Mouse (Mus musculus) MEL (cell line): ENCODE measurements around the gene Zfp113. TPM values are rescaled to one million over a fixed set of nuclear protein-coding genes. Genes with fewer than 3 reads are reported as not detected.

Experiments
- DNase-seq: peaks from one replicate; pipeline ENCODE4 v3.0.0; 2011; ENCODE audit warnings: low read depth, low spot score
- H3K27ac ChIP-seq: 2 replicates; pipeline ENCODE4 v1.5.1; 2012; ENCODE audit warnings: low read depth, mild to moderate bottlenecking, control low read depth, low read length, moderate library complexity; ENCODE audit not compliant: control insufficient read depth
- H3K27me3 ChIP-seq, 2 experiments: fragments of 150-350 bp in 1 of 2; sonication (generic) in 1 of 2; 2 replicates each; pipeline ENCODE4 v1.6.1; 2012; ENCODE audit warnings: low read length in 2 of 2, mild to moderate bottlenecking in 2 of 2, improper control_type of control experiment in 1 of 2, moderate library complexity in 1 of 2; ENCODE audit not compliant: insufficient read depth in 2 of 2, control insufficient read depth in 1 of 2
- H3K36me3 ChIP-seq, 2 experiments: 2 replicates each; pipeline ENCODE4 v1.6.1; 2012 to 2014; ENCODE audit warnings: low read length in 2 of 2, improper control_type of control experiment in 1 of 2, inconsistent platforms in 1 of 2, mild to moderate bottlenecking in 1 of 2; ENCODE audit not compliant: insufficient read depth in 2 of 2, control insufficient read depth in 1 of 2
- H3K4me1 ChIP-seq, 2 experiments: fragments of 150-350 bp in 1 of 2; sonication (generic) in 1 of 2; 2 replicates each; pipeline ENCODE4 v1.6.1; 2012; ENCODE audit warnings: low read length in 2 of 2, improper control_type of control experiment in 1 of 2, mild to moderate bottlenecking in 1 of 2; ENCODE audit not compliant: insufficient read depth in 2 of 2, control insufficient read depth in 1 of 2
- H3K4me3 ChIP-seq, 2 experiments: fragments of 150-350 bp in 1 of 2; sonication (generic) in 1 of 2; 2 replicates each; pipeline ENCODE4 v1.5.1; 2012; ENCODE audit warnings: low read depth in 2 of 2, low read length in 2 of 2, mild to moderate bottlenecking in 2 of 2, moderate library complexity in 2 of 2, control low read depth in 1 of 2, improper control_type of control experiment in 1 of 2; ENCODE audit not compliant: control insufficient read depth in 1 of 2, insufficient read depth in 1 of 2
- H3K79me2 ChIP-seq: 2 replicates; pipeline ENCODE4 v1.6.1; 2012; ENCODE audit warnings: mild to moderate bottlenecking, low read length, moderate library complexity; ENCODE audit not compliant: control insufficient read depth, poor library complexity, insufficient read depth
- H3K9ac ChIP-seq: 2 replicates; pipeline ENCODE4 v1.6.1; 2012; ENCODE audit warnings: low read depth, mild to moderate bottlenecking, control low read depth, low read length, moderate library complexity; ENCODE audit not compliant: control insufficient read depth, poor library complexity, severe bottlenecking
- H3K9me3 ChIP-seq: fragments of 150-350 bp; sonication (generic); replicated peaks from 2 replicates; pipeline ENCODE4 v1.6.1; 2012; ENCODE audit warnings: mild to moderate bottlenecking, low read length, improper control_type of control experiment, moderate library complexity; ENCODE audit not compliant: insufficient read depth
- BHLHE40 ChIP-seq: IDR thresholded peaks from 2 replicates; pipeline ENCODE4 v1.6.1; 2012; ENCODE audit warnings: low read depth, mild to moderate bottlenecking, inconsistent platforms, low read length, improper control_type of control experiment, borderline replicate concordance
- CHD1 ChIP-seq: IDR thresholded peaks from 2 replicates; pipeline ENCODE4 v1.6.1; 2012; ENCODE audit warnings: low read depth, mild to moderate bottlenecking, inconsistent platforms, low read length, improper control_type of control experiment
- CHD2 ChIP-seq: IDR thresholded peaks from 2 replicates; pipeline ENCODE4 v1.6.1; 2011; ENCODE audit warnings: low read length, improper control_type of control experiment
- CTCF ChIP-seq, 3 experiments: IDR thresholded peaks in 2 of 3; conservative IDR thresholded peaks in 1 of 3; 2 replicates each; pipeline ENCODE4 v1.5.1; 2011 to 2012; ENCODE audit warnings: low read length in 3 of 3, low read depth in 2 of 3, mild to moderate bottlenecking in 2 of 3, improper control_type of control experiment in 1 of 3, inconsistent platforms in 1 of 3, mixed read lengths in 1 of 3, moderate library complexity in 1 of 3; ENCODE audit not compliant: control insufficient read depth in 1 of 3, insufficient read depth in 1 of 3, poor library complexity in 1 of 3, severe bottlenecking in 1 of 3
- ELF1 ChIP-seq: IDR thresholded peaks from 2 replicates; pipeline ENCODE4 v1.6.1; 2014; ENCODE audit warnings: low read depth, mild to moderate bottlenecking, inconsistent platforms, low read length, improper control_type of control experiment, moderate library complexity
- GABPA ChIP-seq: IDR thresholded peaks from 2 replicates; pipeline ENCODE4 v1.6.1; 2012; ENCODE audit warnings: low read depth, mild to moderate bottlenecking, inconsistent platforms, low read length, improper control_type of control experiment, moderate library complexity
- GATA1 ChIP-seq: IDR thresholded peaks from 2 replicates; pipeline ENCODE4 v1.6.1; 2011; ENCODE audit warnings: low read depth, low read length, improper control_type of control experiment
- JUND ChIP-seq: IDR thresholded peaks from 2 replicates; pipeline ENCODE4 v1.6.1; 2011; ENCODE audit warnings: low read depth, mild to moderate bottlenecking, improper control_type of control experiment, low read length
- MAFK ChIP-seq: IDR thresholded peaks from 2 replicates; pipeline ENCODE4 v1.6.1; 2011; ENCODE audit warnings: low read depth, mild to moderate bottlenecking, low read length, improper control_type of control experiment, borderline replicate concordance
- MAX ChIP-seq: IDR thresholded peaks from 2 replicates; pipeline ENCODE4 v1.6.1; 2011; ENCODE audit warnings: low read length, improper control_type of control experiment
- MAZ ChIP-seq: IDR thresholded peaks from 2 replicates; pipeline ENCODE4 v1.6.1; 2012; ENCODE audit warnings: low read depth, mild to moderate bottlenecking, inconsistent platforms, low read length, improper control_type of control experiment
- MXI1 ChIP-seq: IDR thresholded peaks from 2 replicates; pipeline ENCODE4 v1.6.1; 2011; ENCODE audit warnings: mild to moderate bottlenecking, low read depth, low read length, improper control_type of control experiment
- NELFE ChIP-seq: IDR thresholded peaks from 2 replicates; pipeline ENCODE4 v1.6.1; 2011; ENCODE audit warnings: low read depth, low read length, improper control_type of control experiment
- NRF1 ChIP-seq: IDR thresholded peaks from 2 replicates; pipeline ENCODE4 v1.6.1; 2014; ENCODE audit warnings: low read depth, mild to moderate bottlenecking, inconsistent platforms, low read length, improper control_type of control experiment, moderate library complexity; ENCODE audit not compliant: poor library complexity, insufficient read depth, severe bottlenecking
- POLR2A ChIP-seq, 2 experiments: IDR thresholded peaks; 2 replicates each; pipeline ENCODE4 v1.6.1; 2011 to 2012; ENCODE audit warnings: low read length in 2 of 2, mild to moderate bottlenecking in 2 of 2, control low read depth in 1 of 2, improper control_type of control experiment in 1 of 2, low read depth in 1 of 2, moderate library complexity in 1 of 2; ENCODE audit not compliant: control insufficient read depth in 1 of 2, insufficient read depth in 1 of 2, poor library complexity in 1 of 2
- POLR2AphosphoS5 ChIP-seq: IDR thresholded peaks from 2 replicates; pipeline ENCODE4 v1.6.1; 2012; ENCODE audit warnings: low read depth, borderline replicate concordance, mild to moderate bottlenecking, inconsistent platforms, low read length, moderate library complexity, mixed read lengths
- SIN3A ChIP-seq: IDR thresholded peaks from 2 replicates; pipeline ENCODE4 v1.6.1; 2012; ENCODE audit warnings: low read length, improper control_type of control experiment, inconsistent platforms
- TAL1 ChIP-seq: IDR thresholded peaks from 2 replicates; pipeline ENCODE4 v1.6.1; 2012; ENCODE audit warnings: mild to moderate bottlenecking, inconsistent platforms, low read length, moderate library complexity, mixed read lengths
- UBTF ChIP-seq: IDR thresholded peaks from 2 replicates; pipeline ENCODE4 v1.6.1; 2012; ENCODE audit warnings: low read depth, mild to moderate bottlenecking, inconsistent platforms, low read length, improper control_type of control experiment, moderate library complexity, borderline replicate concordance; ENCODE audit not compliant: insufficient read depth
- USF1 ChIP-seq: IDR thresholded peaks from 2 replicates; pipeline ENCODE4 v1.6.1; 2014; ENCODE audit warnings: low read depth, mild to moderate bottlenecking, inconsistent platforms, low read length, improper control_type of control experiment, moderate library complexity
- ZKSCAN1 ChIP-seq: IDR thresholded peaks from 2 replicates; pipeline ENCODE4 v1.6.1; 2012; ENCODE audit warnings: low read depth, mild to moderate bottlenecking, inconsistent platforms, low read length, improper control_type of control experiment, moderate library complexity
- ZMIZ1 ChIP-seq: IDR thresholded peaks from 2 replicates; pipeline ENCODE4 v1.6.1; 2012; ENCODE audit warnings: low read depth, mild to moderate bottlenecking, inconsistent platforms, low read length, improper control_type of control experiment, moderate library complexity
- ZNF384 ChIP-seq: IDR thresholded peaks from 2 replicates; pipeline ENCODE4 v1.6.1; 2012; ENCODE audit warnings: low read depth, mild to moderate bottlenecking, inconsistent platforms, low read length, improper control_type of control experiment
- polyA plus RNA-seq, 2 experiments: library from polyadenylated mRNA; stranded (reverse) in 1 of 2; unstranded in 1 of 2; fragments of >175 nt in 1 of 2; fragments of >200 nt in 1 of 2; gene quantifications; 2 replicates each; pipeline versions ENCODE4 v1.2.1 to v1.2.4; 2012; ENCODE audit warnings: low replicate concordance in 2 of 2, low read depth in 1 of 2; ENCODE audit not compliant: insufficient read length in 2 of 2, insufficient read depth in 1 of 2, missing spikeins in 1 of 2
- total RNA-seq: library from RNA; depleted of rRNA; stranded (reverse); fragments of 300-350 nt; gene quantifications from 2 replicates; pipeline ENCODE4 v1.2.3, GENCODE M21; 2012

The Zfp113 gene
- total and polyA plus RNA-seq, 3 experiments, result 6.8 to 6.9 TPM; not detected in 1

- no peak; a peak in 1 of 4 replicates for TF ChIP-seq POLR2A (IDR thresholded peaks at IDR 0.05; ENCODE audit: control insufficient read depth in 1 of 2, insufficient read depth in 1 of 2, low read depth in 1 of 2, low read length in 2 of 2, poor library complexity in 1 of 2)
- TF ChIP-seq JUND, result no peak
These were observed 39.9 kb upstream of the Zfp113 start (continued) for GRCm38 (mm10) chr5:138195463-138195862.

GRCm38 (mm10) chr5:138194755-138195345 lies 39.3 kb upstream of the Zfp113 start:
- H3K4me3 ChIP-seq, result peak overlapping the region; percentile 65
- H3K27me3 ChIP-seq, result no peaks in the 10 kb centered on the region
- H3K4me1 ChIP-seq, result no peaks in the 10 kb centered on the region; a peak in 1 of 4 replicates
- H3K9ac ChIP-seq, result peak overlapping the region; percentile 71
- peak; percentile 70 for DNase-seq
- peak overlapping the region; percentile 78 for H3K27ac ChIP-seq
- no peaks in the 10 kb centered on the region for H3K9me3 ChIP-seq
- H3K79me2 ChIP-seq, result peaks cover 4% of the 10 kb centered on the region; the same call in 1 of the 2 replicates
- H3K36me3 ChIP-seq, result peaks cover 0 to 3% of the 10 kb centered on the region in 2 experiments; a peak in 2 of 4 replicates
- peak; percentile 78 for TF ChIP-seq MXI1
- peak; percentile 85 for TF ChIP-seq USF1
- no peak for TF ChIP-seq SIN3A
- TF ChIP-seq BHLHE40, result peak; percentile 85
- 0 out of 2 replicates have a peak, but pooled peaks have one; percentile 9 for TF ChIP-seq NELFE
- TF ChIP-seq GATA1, result no peak
- TF ChIP-seq MAX, result peak; percentile 80
- TF ChIP-seq TAL1, result no peak
- no peak for TF ChIP-seq GABPA

- Histone ChIP-seq H3K27ac (peak within 1 kb of the TSS; percentile 78), H3K9me3 (no peaks in the 10 kb centered on the region), H3K27me3 (no peaks in the 10 kb centered on the region), H3K36me3 (peaks cover 0 to 3% of the 10 kb centered on the region in 2 experiments; a peak in 2 of 4 replicates), H3K4me1 (no peaks in the 10 kb centered on the region; a peak in 1 of 4 replicates), H3K4me3 (peak within 1 kb of the TSS; percentile 65), H3K9ac (peak within 1 kb of the TSS; percentile 71), H3K79me2 (peaks cover 4% of the 10 kb centered on the region; the same call in 1 of the 2 replicates)
- peak; percentile 96 for DNase-seq
- TF ChIP-seq MXI1 (peak; percentile 80), ZMIZ1 (peak; percentile 82), CTCF (IDR thresholded peaks at IDR 0.05 in 2 of 3, conservative IDR thresholded peaks at IDR 0.05 in 1 of 3; ENCODE audit: control insufficient read depth in 1 of 3, insufficient read depth in 1 of 3, low read depth in 2 of 3, low read length in 3 of 3, poor library complexity in 1 of 3, severe bottlenecking in 1 of 3) (no peak), TAL1 (no peak), CHD2 (peak; percentile 45; the same call in 1 of the 2 replicates), MAFK (peak; percentile 72), ZKSCAN1 (no peak), NRF1 (no peak), BHLHE40 (peak; percentile 42), UBTF (no peak), NELFE (peak; percentile 90), USF1 (no peak), MAX (peak; percentile 67), MAZ (peak; percentile 59; the same call in 1 of the 2 replicates), POLR2AphosphoS5 (no peak), ELF1 (peak; percentile 65; the same call in 1 of the 2 replicates), JUND (no peak), ZNF384 (no peak), POLR2A (IDR thresholded peaks at IDR 0.05; ENCODE audit: control insufficient read depth in 1 of 2, insufficient read depth in 1 of 2, low read depth in 1 of 2, low read length in 2 of 2, poor library complexity in 1 of 2) (peak; percentile 55 to 75; a peak in 3 of 4 replicates), CHD1 (peak; percentile 99)
These were observed 38.5 kb upstream of the Zfp113 start, which contains the start of gene Mblac1 for GRCm38 (mm10) chr5:138193771-138194727. Gene Mblac1, plus strand, starts transcription at chr5:138194314.
